Mouse (Mus musculus): ENCODE results near the gene Pik3ap1. TPM values are rescaled to one million over a fixed set of nuclear protein-coding genes. Genes with fewer than 3 reads are reported as not detected.

The Pik3ap1 gene
- polyA plus RNA-seq, 1 experiment from 2014 or later, result 2.7 TPM

DNA sequence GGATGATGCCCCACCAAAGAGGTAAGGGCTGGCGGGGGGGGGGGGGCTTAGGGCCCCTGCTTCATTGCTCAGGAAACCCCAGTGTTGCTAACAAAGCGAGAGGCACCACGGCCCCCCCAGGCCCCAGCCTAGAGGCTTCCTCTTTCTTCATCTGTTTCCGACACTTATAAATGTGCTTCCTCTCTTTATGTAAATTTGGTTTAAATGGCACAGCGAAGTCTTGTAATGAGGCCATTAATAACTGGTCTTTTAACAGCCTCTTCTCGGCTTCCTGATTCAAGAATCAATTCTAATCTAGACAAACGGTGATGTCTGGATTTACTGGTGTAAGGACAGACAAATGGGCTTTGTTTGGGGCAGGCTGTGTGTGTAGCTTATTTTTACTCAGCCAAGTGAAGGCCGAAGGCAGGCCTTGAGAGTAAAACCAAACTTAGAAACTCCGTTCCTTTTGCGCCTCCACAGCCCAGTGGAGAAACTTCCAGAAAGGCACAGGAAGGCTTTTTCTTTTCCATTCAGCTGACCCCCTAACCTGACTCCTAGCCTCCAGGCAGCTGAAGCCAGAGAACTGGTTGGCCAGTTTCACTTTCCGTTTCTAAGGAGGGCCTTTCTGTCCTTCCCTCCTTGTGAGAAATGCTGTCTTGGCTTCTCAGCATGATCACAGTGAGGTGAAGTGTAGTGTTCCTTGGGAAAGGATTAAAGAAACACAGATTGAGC, 39.7 kb downstream of the Pik3ap1 start:
- Histone ChIP-seq H3K9me3 (ENCODE audit: control insufficient read depth, low read length) (no peaks in the 10 kb centered on the region), H3K4me3 (ENCODE audit: low read depth, low read length) (no peak overlapping the region), H3K36me3 (ENCODE audit: control insufficient read depth, insufficient read depth, low read length) (no peaks in the 10 kb centered on the region), H3K4me1 (ENCODE audit: control insufficient read depth, insufficient read depth, low read length) (no peaks in the 10 kb centered on the region), H3K27ac (replicated peaks; ENCODE audit: low read depth, low read length) (no peak overlapping the region), H3K27me3 (replicated peaks; ENCODE audit: control insufficient read depth, insufficient read depth, low read length) (no peaks in the 10 kb centered on the region), H3K4me2 (ENCODE audit: low read depth, low read length) (no peak overlapping the region), H3K9ac (ENCODE audit: low read depth, low read length) (no peak overlapping the region)
- whole genome bisulfite sequencing, result 56% methylated on average over 11 of the region's 11 CpGs
- DNase-seq (ENCODE audit: low spot score) (no peak), ATAC-seq (ENCODE audit: low read depth) (no peak)

DNA sequence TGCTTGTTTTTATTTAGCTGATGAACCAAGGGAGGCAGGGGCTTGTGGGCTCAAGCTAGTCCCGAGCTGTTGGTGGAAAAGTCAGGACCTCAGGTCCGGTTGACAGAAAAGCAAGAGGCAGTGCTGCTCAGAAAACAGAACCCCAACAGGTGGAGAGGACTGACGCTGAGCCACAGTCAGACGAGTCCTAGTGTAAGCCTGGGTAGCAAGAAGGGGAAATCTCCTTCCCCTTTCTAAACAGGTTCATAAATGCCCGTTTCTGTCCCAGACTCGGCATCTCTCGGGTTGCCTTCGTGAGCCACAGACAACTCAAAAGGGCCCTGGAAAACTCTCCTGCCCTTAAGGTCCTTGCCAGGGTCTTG, 40.3 kb downstream of the Pik3ap1 start:
- no peak for ATAC-seq (ENCODE audit: low read depth)
- H3K27ac ChIP-seq (replicated peaks; ENCODE audit: low read depth, low read length), result no peak overlapping the region
- 81% methylated on average over 8 of the region's 8 CpGs for WGBS

DNA sequence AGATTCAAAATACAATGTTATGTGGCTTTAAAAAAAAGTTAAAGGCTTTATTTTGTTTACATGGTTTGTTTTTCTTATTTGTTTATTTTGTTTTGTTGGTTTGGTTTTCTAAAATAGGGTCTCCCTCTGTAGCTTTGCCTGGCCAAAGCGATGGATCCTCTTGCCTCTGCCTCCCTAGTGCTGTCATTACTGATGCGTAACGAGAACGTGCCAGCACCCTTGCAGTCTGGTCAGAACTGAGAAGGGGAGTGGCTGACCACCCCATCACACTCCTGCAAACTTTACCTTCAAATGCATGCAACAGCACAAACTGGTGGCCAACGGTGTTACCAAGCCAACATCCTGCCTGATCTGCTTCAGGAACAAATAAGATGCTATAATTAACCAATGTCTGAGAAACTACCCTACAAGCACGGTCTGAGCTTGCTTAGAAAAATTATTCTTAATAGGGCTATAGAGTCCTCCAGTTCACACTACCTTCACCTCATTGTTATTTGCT, 42.3 kb downstream of the Pik3ap1 start:
- no peaks in the 10 kb centered on the region for H3K36me3 ChIP-seq (ENCODE audit: control insufficient read depth, insufficient read depth, low read length)
- H3K4me3 ChIP-seq (ENCODE audit: low read depth, low read length), result no peak overlapping the region
- no peaks in the 10 kb centered on the region for H3K27me3 ChIP-seq (replicated peaks; ENCODE audit: control insufficient read depth, insufficient read depth, low read length)
- DNase-seq (ENCODE audit: low spot score) (no peak), ATAC-seq (ENCODE audit: low read depth) (no peak)
- no peaks in the 10 kb centered on the region for H3K4me1 ChIP-seq (ENCODE audit: control insufficient read depth, insufficient read depth, low read length)
- H3K9ac ChIP-seq (ENCODE audit: low read depth, low read length), result no peak overlapping the region
- H3K9me3 ChIP-seq (ENCODE audit: control insufficient read depth, low read length), result no peaks in the 10 kb centered on the region
- 83% methylated on average over 6 of the region's 6 CpGs for WGBS
- no peak overlapping the region for H3K27ac ChIP-seq (replicated peaks; ENCODE audit: low read depth, low read length)
- H3K4me2 ChIP-seq (ENCODE audit: low read depth, low read length), result no peak overlapping the region

More for the DNA sequence above, 40.3 kb downstream of the Pik3ap1 start:
- H3K4me2 ChIP-seq (ENCODE audit: low read depth, low read length), result no peak overlapping the region
- no peaks in the 10 kb centered on the region for H3K27me3 ChIP-seq (replicated peaks; ENCODE audit: control insufficient read depth, insufficient read depth, low read length)
- H3K4me1 ChIP-seq (ENCODE audit: control insufficient read depth, insufficient read depth, low read length), result no peaks in the 10 kb centered on the region
- no peaks in the 10 kb centered on the region for H3K9me3 ChIP-seq (ENCODE audit: control insufficient read depth, low read length)
- no peak overlapping the region for H3K9ac ChIP-seq (ENCODE audit: low read depth, low read length)
- DNase-seq (ENCODE audit: low spot score), result no peak
- no peaks in the 10 kb centered on the region for H3K36me3 ChIP-seq (ENCODE audit: control insufficient read depth, insufficient read depth, low read length)
- no peak overlapping the region for H3K4me3 ChIP-seq (ENCODE audit: low read depth, low read length)

DNA sequence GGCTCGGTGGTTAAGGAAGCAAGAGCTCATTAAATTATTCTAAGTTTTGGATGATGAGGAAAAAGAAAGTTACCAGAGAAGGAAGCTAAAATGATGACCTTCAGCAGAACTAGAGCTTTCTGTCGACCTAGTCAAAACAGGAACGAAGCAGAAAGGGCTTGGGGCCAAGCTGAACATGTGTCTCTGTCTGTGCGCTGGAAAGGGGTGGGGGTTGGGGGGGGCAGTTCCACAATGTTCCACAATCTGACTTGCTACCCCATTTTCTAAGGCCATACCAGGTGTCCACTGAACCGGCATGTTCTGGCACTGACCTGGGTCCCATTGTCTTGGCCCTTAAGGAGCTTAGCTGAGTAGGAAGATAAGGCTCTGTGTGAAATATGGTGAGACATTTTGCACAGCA, 43.2 kb downstream of the Pik3ap1 start:
- ATAC-seq (ENCODE audit: low read depth), result no peak
- WGBS, result 82% methylated on average over 5 of the region's 5 CpGs

GRCm38 (mm10) chr19:41339020-41339836, 45.7 kb downstream of the Pik3ap1 start:
- WGBS, result 52% methylated on average over 21 of the region's 21 CpGs
- Histone ChIP-seq H3K4me3 (ENCODE audit: low read depth, low read length) (no peak overlapping the region), H3K4me2 (ENCODE audit: low read depth, low read length) (no peak overlapping the region), H3K36me3 (ENCODE audit: control insufficient read depth, insufficient read depth, low read length) (no peaks in the 10 kb centered on the region), H3K4me1 (ENCODE audit: control insufficient read depth, insufficient read depth, low read length) (no peaks in the 10 kb centered on the region), H3K27ac (replicated peaks; ENCODE audit: low read depth, low read length) (no peak overlapping the region), H3K27me3 (replicated peaks; ENCODE audit: control insufficient read depth, insufficient read depth, low read length) (no peaks in the 10 kb centered on the region), H3K9me3 (ENCODE audit: control insufficient read depth, low read length) (no peaks in the 10 kb centered on the region), H3K9ac (ENCODE audit: low read depth, low read length) (no peak overlapping the region)
- DNase-seq (ENCODE audit: low spot score) (no peak), ATAC-seq (ENCODE audit: low read depth) (no peak)

More for the DNA sequence above, 43.2 kb downstream of the Pik3ap1 start:
- Histone ChIP-seq H3K4me2 (ENCODE audit: low read depth, low read length) (no peak overlapping the region), H3K4me1 (ENCODE audit: control insufficient read depth, insufficient read depth, low read length) (no peaks in the 10 kb centered on the region), H3K27ac (replicated peaks; ENCODE audit: low read depth, low read length) (no peak overlapping the region; the same call in 1 of the 2 replicates), H3K9ac (ENCODE audit: low read depth, low read length) (no peak overlapping the region), H3K4me3 (ENCODE audit: low read depth, low read length) (no peak overlapping the region), H3K9me3 (ENCODE audit: control insufficient read depth, low read length) (no peaks in the 10 kb centered on the region), H3K27me3 (replicated peaks; ENCODE audit: control insufficient read depth, insufficient read depth, low read length) (no peaks in the 10 kb centered on the region), H3K36me3 (ENCODE audit: control insufficient read depth, insufficient read depth, low read length) (no peaks in the 10 kb centered on the region)
- no peak for DNase-seq (ENCODE audit: low spot score)

GRCm38 (mm10) chr19:41338379-41338778, 46.5 kb downstream of the Pik3ap1 start:
- H3K27ac ChIP-seq (replicated peaks; ENCODE audit: low read depth, low read length), result no peak overlapping the region
- H3K36me3 ChIP-seq (ENCODE audit: control insufficient read depth, insufficient read depth, low read length), result no peaks in the 10 kb centered on the region
- ATAC-seq (ENCODE audit: low read depth) (no peak), DNase-seq (ENCODE audit: low spot score) (no peak)
- H3K4me3 ChIP-seq (ENCODE audit: low read depth, low read length), result no peak overlapping the region
- H3K9me3 ChIP-seq (ENCODE audit: control insufficient read depth, low read length), result no peaks in the 10 kb centered on the region
- no peak overlapping the region for H3K9ac ChIP-seq (ENCODE audit: low read depth, low read length)
- whole genome bisulfite sequencing, result 75% methylated on average over 6 of the region's 6 CpGs
- H3K4me1 ChIP-seq (ENCODE audit: control insufficient read depth, insufficient read depth, low read length), result no peaks in the 10 kb centered on the region
- H3K27me3 ChIP-seq (replicated peaks; ENCODE audit: control insufficient read depth, insufficient read depth, low read length), result no peaks in the 10 kb centered on the region
- no peak overlapping the region for H3K4me2 ChIP-seq (ENCODE audit: low read depth, low read length)

DNA sequence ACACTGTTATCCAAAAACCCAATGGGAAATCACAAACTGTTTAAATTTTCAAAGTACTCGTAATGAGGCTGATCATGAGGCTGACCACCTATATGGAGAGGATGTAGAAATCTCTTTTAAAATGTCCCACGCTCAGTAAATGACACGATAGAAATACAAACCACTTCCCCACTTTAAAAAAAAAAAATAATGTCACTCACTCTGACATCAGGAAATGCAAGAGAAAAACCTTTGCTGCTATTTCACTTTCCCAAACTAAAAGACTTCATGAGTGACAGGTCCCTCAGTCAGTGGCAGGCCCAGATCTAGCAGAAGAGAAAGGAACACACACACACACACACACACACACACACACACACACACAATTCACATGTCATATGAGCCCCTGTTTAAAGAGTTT, 49.2 kb downstream of the Pik3ap1 start:
- no peak overlapping the region for H3K4me2 ChIP-seq (ENCODE audit: low read depth, low read length)
- 72% methylated on average over 3 of the region's 3 CpGs for WGBS
- ATAC-seq (ENCODE audit: low read depth), result no peak

DNA sequence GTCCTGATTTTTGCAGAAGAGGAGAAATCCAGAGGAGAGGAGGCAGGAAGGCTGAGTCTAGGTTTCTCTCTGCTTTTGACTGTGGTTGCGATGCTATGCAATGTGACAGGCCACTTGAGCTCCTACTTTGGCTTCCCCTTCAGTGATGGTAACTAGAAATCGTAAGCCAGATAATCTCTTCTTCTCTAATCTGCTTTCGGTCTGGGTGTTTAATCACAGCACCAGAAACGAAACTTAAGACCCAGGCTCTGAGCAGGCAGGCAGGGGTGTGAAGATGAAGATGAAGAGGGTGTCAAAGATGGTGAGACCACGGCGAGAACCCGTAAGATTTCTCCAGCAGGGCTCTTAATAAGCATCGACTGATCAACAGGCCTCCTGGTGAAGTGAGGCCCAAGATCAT, 51.9 kb downstream of the Pik3ap1 start:
- H3K4me1 ChIP-seq (ENCODE audit: control insufficient read depth, insufficient read depth, low read length), result no peaks in the 10 kb centered on the region
- H3K9me3 ChIP-seq (ENCODE audit: control insufficient read depth, low read length), result no peaks in the 10 kb centered on the region
- no peak overlapping the region for H3K27ac ChIP-seq (replicated peaks; ENCODE audit: low read depth, low read length)
- ATAC-seq (ENCODE audit: low read depth) (no peak), DNase-seq (ENCODE audit: low spot score) (no peak)
- H3K36me3 ChIP-seq (ENCODE audit: control insufficient read depth, insufficient read depth, low read length), result no peaks in the 10 kb centered on the region
- no peak overlapping the region for H3K9ac ChIP-seq (ENCODE audit: low read depth, low read length)
- H3K4me2 ChIP-seq (ENCODE audit: low read depth, low read length), result no peak overlapping the region
- 80% methylated on average over 8 of the region's 8 CpGs for WGBS
- H3K27me3 ChIP-seq (replicated peaks; ENCODE audit: control insufficient read depth, insufficient read depth, low read length), result no peaks in the 10 kb centered on the region
- no peak overlapping the region for H3K4me3 ChIP-seq (ENCODE audit: low read depth, low read length)

More for the DNA sequence above, 49.2 kb downstream of the Pik3ap1 start:
- Histone ChIP-seq H3K9ac (ENCODE audit: low read depth, low read length) (no peak overlapping the region), H3K4me1 (ENCODE audit: control insufficient read depth, insufficient read depth, low read length) (no peaks in the 10 kb centered on the region), H3K27ac (replicated peaks; ENCODE audit: low read depth, low read length) (no peak overlapping the region), H3K4me3 (ENCODE audit: low read depth, low read length) (no peak overlapping the region), H3K27me3 (replicated peaks; ENCODE audit: control insufficient read depth, insufficient read depth, low read length) (no peaks in the 10 kb centered on the region), H3K9me3 (ENCODE audit: control insufficient read depth, low read length) (no peaks in the 10 kb centered on the region), H3K36me3 (ENCODE audit: control insufficient read depth, insufficient read depth, low read length) (no peaks in the 10 kb centered on the region)
- no peak for DNase-seq (ENCODE audit: low spot score)
